Mouse (Mus musculus) megakaryocyte, embryonic 14.5 days (primary cell): ENCODE measurements around the gene Ssbp2. TPM values are rescaled to one million over a fixed set of nuclear protein-coding genes. Genes with fewer than 3 reads are reported as not detected.

ENCODE experiments used
- H3K27me3 ChIP-seq: replicated peaks from 2 replicates; pipeline ENCODE3; 2012; ENCODE audit warnings: inconsistent platforms
- H3K36me3 ChIP-seq: replicated peaks from 2 replicates; pipeline ENCODE3; 2012; ENCODE audit warnings: low read length, inconsistent platforms, mixed read lengths
- H3K4me1 ChIP-seq: 2 replicates; pipeline ENCODE4 v1.6.1; 2012; ENCODE audit warnings: inconsistent platforms
- H3K4me3 ChIP-seq: replicated peaks from 2 replicates; pipeline ENCODE3; 2012; ENCODE audit warnings: moderate library complexity, mild to moderate bottlenecking, inconsistent platforms
- H3K9me3 ChIP-seq: 2 replicates; pipeline ENCODE4 v1.6.1; 2012; ENCODE audit warnings: inconsistent platforms
- FLI1 ChIP-seq: IDR thresholded peaks from 2 replicates; pipeline ENCODE4 v1.6.1; 2012; ENCODE audit warnings: low read length, inconsistent platforms, mixed read lengths
- GATA1 ChIP-seq: IDR thresholded peaks from 3 replicates; pipeline ENCODE4 v1.6.1; 2012; ENCODE audit warnings: mixed read lengths, low read length, inconsistent platforms, borderline replicate concordance
- polyA plus RNA-seq: library from polyadenylated mRNA; stranded (reverse); fragments of >175 nt; gene quantifications from 2 replicates; pipeline ENCODE4 v1.2.3, GENCODE M21; 2012; ENCODE audit warnings: low replicate concordance; ENCODE audit not compliant: insufficient read depth

Ssbp2 gene
- 15.0 TPM in 2 replicates for polyA plus RNA-seq

DNA sequence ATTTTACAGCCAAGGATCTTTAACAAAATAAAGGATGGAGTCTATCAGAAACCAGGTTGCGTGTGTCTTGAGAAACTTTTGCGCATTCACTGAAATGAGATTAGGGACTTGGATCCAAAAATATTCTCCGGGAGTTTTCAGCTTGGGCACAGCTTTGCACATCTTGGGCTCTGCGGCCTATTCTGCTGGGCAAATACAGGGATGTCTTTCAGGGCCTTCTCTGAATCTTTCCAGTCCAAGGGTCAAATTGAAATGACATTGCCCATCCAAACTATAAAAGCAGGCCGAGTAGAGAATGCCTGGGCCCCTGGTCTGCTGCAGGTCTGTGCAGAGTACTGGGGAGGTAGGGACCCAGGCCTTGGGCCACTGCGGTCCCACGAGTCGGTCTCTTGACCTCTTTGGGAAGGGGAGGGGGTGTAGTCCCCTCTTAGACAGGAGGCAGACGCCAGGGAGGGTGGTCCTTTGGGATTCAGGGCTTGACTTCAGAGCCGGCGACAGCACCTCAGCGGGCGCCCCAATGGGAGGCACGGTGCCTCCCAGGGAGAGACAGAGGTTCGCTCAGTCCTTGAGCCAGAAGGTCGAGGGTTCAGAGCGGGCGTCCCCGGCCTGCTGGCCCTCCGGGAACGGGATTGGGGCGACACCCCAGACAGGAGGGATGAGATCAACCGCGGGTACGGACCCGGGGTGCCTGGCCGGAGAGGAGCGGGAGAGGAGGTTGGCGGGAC, at the start of gene Ssbp2:
Gene Ssbp2, plus strand, starts transcription at position 388 of the 725 bp plus-strand sequence.
- Histone ChIP-seq H3K4me1 (peaks cover 52% of the 10 kb centered on the region), H3K9me3 (no peaks in the 10 kb centered on the region), H3K27me3 (no peaks in the 10 kb centered on the region), H3K4me3 (peak within 1 kb of the TSS; percentile 100), H3K36me3 (no peaks in the 10 kb centered on the region)
- no peak for TF ChIP-seq FLI1
- TF ChIP-seq GATA1: no peak

DNA sequence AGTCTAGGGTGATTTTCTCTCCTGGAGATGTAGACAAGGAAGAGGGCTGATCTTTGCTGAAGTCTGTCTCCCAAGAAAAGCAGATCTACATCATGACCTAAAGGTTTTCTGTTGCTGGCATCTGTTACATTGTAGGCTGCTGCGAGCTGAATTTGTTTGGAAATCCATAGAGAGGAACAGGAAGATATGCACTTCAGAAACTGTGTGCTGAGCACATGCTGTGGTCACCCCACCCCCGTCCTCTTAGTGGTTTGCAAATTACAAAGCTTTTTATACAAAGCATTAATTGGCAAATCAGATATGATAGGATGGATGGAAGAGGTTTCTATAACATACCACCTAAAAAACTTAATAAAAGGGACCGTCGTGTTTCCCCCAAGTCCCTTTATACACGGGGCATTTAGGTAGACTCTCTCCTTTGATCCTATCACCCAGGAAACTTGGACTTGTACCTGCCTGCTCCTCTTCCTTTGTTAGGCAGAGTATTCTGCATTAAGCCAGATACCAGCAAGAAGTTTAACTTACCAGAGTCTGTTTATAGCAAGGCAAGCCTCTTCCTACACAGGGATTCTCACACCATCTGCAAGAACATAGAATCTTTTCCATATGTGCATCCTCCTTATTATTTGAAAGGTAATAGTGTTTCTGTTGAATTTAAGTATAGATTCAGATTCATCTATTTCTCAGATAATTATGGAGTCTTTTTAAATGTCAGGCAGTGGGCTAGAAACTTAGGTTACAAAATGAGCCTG, 46.2 kb upstream of the Ssbp2 start:
- Histone ChIP-seq H3K9me3 (no peaks in the 10 kb centered on the region), H3K4me1 (peaks cover 40% of the 10 kb centered on the region), H3K36me3 (no peaks in the 10 kb centered on the region), H3K4me3 (no peak overlapping the region), H3K27me3 (no peaks in the 10 kb centered on the region)
- TF ChIP-seq FLI1 (no peak), GATA1 (no peak)

DNA sequence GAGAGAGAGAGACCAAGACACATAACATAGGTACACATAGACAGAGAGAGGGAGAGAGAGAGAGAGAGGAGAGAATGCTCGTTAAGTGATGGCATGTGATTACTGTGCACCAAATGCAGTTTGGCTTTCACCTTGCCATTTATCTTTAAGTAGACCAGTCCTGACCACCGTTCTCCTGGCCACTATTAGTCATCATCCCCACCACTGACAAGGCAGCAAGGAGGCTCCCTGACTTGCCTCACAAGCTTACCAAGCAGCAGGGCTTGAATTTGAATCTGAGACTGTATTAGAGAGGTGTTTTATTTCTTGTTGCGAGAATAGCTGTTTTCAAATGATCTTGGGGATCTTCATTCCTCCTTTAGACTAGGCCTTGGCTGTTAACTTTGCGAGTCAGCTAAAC, 44.2 kb upstream of the Ssbp2 start:
- no peaks in the 10 kb centered on the region for H3K9me3 ChIP-seq
- H3K4me3 ChIP-seq: no peak overlapping the region
- H3K36me3 ChIP-seq: no peaks in the 10 kb centered on the region
- H3K27me3 ChIP-seq: no peaks in the 10 kb centered on the region
- peaks cover 40% of the 10 kb centered on the region for H3K4me1 ChIP-seq
- TF ChIP-seq GATA1: no peak
- no peak for TF ChIP-seq FLI1

DNA sequence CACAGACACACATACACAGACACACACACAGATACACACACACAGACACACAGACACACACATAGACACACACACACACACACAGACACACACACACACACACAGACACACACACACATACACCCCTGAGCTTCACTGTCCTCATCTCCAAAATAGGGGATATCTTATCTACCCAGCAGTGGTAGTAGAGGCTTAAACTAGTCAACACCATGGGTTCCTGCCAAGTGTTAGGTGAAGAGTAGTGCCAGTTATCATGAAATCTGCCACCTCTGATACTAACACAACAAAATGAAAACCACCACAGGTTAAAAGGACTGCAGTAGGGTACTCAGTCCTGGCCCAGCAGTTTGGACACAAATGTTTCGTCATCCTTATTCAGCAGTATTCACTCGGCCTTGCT, 43.4 kb upstream of the Ssbp2 start:
- no peak for TF ChIP-seq GATA1
- TF ChIP-seq FLI1: no peak
- Histone ChIP-seq H3K36me3 (no peaks in the 10 kb centered on the region), H3K9me3 (no peaks in the 10 kb centered on the region), H3K4me1 (peaks cover 43% of the 10 kb centered on the region), H3K4me3 (no peak overlapping the region), H3K27me3 (no peaks in the 10 kb centered on the region)

DNA sequence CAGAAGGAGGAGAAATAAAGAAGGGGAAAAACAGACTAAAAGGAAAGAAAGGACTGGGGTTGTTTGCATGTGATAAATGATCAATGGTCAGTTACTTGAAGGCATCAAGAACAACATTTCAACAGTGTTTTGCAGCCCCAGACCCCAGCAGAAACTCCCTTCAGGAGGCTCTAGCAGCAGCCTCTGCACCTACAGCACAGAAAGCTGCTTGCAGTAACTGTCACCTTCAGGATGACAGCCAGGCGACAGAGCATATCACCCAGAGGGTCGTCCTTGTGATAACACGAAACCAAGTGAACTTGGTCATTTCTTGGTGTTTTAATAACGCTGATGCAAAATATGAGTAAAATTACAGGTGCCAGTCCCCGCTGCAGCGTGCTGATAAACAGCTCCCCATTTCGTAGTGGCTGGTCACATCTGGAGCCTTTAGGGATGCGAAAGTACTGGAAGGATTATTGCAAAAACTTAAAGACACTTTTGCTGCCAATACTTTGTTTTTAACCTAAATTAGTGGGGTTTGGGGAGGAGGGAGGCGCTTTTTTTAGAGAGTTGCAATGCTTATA, 38.6 kb upstream of the Ssbp2 start:
- no peak for TF ChIP-seq FLI1
- Histone ChIP-seq H3K9me3 (no peaks in the 10 kb centered on the region), H3K4me3 (no peak overlapping the region), H3K36me3 (no peaks in the 10 kb centered on the region), H3K27me3 (no peaks in the 10 kb centered on the region), H3K4me1 (peaks cover 14% of the 10 kb centered on the region)

DNA sequence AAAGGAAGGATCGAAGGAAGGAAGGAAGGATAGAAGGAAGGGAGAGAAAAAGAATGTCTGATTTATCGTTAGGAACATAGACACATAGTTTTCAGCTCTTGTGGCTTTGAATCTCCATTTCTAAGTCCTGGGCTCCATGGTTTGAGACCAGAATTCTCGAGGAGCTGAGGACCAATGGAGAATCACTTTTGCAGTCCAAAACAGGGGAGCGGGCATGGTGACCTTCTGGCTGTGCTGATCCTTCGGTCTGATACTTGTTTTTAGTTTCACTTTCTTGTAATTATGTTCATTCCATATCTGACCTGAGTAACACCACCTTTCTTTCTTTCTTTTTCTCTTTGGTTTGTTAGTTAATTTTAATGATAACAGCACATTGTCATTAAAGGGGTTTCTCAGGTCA, 29.2 kb upstream of the Ssbp2 start:
- H3K4me1 ChIP-seq: peaks cover 25% of the 10 kb centered on the region
- no peaks in the 10 kb centered on the region for H3K36me3 ChIP-seq
- H3K27me3 ChIP-seq: no peaks in the 10 kb centered on the region
- no peaks in the 10 kb centered on the region for H3K9me3 ChIP-seq
- peak overlapping the region; percentile 76 for H3K4me3 ChIP-seq
- TF ChIP-seq FLI1 (no peak), GATA1 (no peak)

DNA sequence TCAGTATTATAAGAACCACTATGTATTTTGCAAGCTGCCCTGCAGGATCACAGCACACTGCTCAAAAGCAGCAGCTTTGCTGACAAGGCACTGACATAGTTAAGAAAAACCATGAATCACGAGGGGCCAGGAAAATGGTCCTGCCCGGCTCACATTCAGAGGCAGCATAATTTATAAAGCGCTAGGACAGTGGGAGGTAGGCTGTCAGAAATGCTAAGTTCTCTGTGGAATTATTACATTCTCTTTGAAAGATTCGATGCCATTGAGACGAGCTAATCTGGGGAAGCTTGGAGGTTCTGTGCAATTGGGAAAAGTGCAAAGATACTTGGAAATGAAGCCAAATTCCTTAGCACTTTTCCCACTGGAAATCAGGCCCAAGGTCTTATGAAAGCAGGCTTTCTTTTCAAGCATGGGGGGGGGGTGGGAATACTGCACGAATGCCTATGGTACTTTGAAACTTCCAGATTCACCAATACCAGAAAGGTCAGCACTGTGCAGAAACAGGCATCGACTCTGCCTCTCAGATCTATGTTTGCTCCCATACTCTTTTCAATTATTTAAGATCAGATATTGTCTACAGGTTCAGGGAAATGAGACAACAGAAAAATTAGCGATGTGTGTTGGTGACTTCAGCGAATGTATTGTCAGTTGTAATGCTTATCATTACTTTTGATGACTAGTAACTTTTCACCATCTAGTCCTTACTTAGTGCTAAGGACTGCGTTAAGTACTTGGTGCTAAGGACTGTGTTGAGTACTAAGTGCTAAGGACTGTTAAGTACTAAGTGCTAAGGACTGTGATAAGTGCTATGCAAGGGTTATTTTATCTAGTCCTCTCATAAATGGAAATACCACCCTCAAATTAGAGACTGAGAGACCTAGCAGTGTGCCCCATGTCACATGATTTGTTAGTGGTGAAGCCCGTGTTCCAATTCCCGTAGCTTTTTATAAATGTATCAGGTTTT, 28.4 kb upstream of the Ssbp2 start:
- no peaks in the 10 kb centered on the region for H3K27me3 ChIP-seq
- no peak overlapping the region for H3K4me3 ChIP-seq
- H3K36me3 ChIP-seq: no peaks in the 10 kb centered on the region
- peaks cover 22% of the 10 kb centered on the region for H3K4me1 ChIP-seq
- no peak for TF ChIP-seq GATA1
- no peak for TF ChIP-seq FLI1
- H3K9me3 ChIP-seq: no peaks in the 10 kb centered on the region

DNA sequence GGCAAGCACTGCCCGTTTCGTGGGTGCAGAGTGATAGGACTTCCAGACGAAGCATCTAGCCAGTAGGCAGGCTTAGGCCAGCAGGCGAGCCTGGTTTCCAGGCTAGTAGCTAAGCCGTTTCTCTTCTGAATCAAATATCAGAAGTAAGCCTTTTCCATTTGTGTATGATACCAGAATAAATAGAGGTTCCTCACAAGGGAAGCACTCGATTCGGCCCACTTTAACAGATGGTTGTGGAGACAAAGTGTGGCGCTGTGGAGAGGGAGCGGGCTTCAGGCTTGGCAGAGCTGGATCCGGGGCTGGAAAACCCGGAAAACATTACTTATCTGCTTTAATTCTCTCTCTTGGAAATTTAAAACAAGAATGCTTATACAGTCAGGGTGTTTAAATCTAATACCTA, 27.1 kb upstream of the Ssbp2 start:
- H3K27me3 ChIP-seq: no peaks in the 10 kb centered on the region
- H3K36me3 ChIP-seq: no peaks in the 10 kb centered on the region
- H3K4me1 ChIP-seq: peaks cover 22% of the 10 kb centered on the region
- TF ChIP-seq GATA1 (no peak), FLI1 (no peak)
- H3K4me3 ChIP-seq: no peak overlapping the region
- H3K9me3 ChIP-seq: no peaks in the 10 kb centered on the region

DNA sequence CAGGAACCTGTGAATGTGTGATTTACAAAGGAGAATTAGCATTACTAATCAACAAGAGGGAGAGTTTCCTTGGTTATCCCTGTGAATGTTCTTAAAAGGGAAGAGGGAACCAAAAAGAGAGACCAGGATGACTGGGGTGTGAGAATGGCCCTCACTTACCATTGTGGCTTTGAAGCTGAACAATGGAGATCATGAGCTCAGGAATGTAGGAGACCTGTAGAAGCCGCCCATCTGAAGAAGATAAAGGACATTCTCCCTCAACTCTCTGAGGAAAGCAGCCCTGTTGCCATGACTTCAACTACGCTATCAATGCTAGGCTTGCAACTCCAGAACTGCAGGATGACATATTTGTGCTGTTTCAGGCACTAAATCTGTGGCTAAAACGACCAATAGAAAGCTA, 22.2 kb upstream of the Ssbp2 start:
- H3K4me1 ChIP-seq: peaks cover 12% of the 10 kb centered on the region
- H3K4me3 ChIP-seq: no peak overlapping the region
- no peaks in the 10 kb centered on the region for H3K36me3 ChIP-seq
- TF ChIP-seq GATA1: no peak
- TF ChIP-seq FLI1: no peak
- H3K9me3 ChIP-seq: peaks cover 6% of the 10 kb centered on the region; the same call in 1 of the 2 replicates
- no peaks in the 10 kb centered on the region for H3K27me3 ChIP-seq
